ENCODE assay signal across 9 mouse cellular contexts in the genomic region with DNA sequence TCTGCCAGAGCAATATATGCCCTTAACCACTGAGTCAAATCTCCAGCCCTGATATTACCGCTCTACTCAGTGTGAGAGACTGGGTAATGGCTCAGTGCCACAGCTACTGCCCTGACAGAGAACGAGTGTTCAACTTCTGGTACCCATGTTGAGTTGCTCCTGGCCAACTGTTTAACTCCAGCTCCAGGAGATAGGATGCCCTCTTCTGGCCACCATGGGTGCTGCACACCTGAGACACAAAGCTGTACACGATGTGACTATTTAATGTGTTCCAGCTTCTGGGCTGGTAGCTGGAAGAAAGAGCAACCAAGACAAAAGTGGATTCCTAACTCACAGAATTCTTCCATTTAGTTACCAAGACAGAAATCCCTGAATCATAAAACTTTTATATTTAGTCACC. TPM values are rescaled to one million over a fixed set of nuclear protein-coding genes. Genes with fewer than 3 reads are reported as not detected.
DNase-seq lines count a peak whose midpoint lies in the region; ATAC-seq lines count a peak whose summit lies in the region.
"Had no signal": no experiment of that assay in that cellular context is flagged by ENCODE, and none has a peak within 500 bp of the region (broad histone marks: within the 10 kb centered on the region; RNA-seq: fewer than 3 reads in every experiment).

No protein-coding gene starts in this region.

- no peaks in the 10 kb centered on the region for H3K27me3 ChIP-seq in kidney, embryonic 14.5 days (ENCODE audit: control insufficient read depth, insufficient read depth, low read length)
- H3K27me3 ChIP-seq: embryonic facial prominence, embryonic 12.5 days had no signal

- no peak overlapping the region for H3K4me2 ChIP-seq in kidney, embryonic 14.5 days (replicated peaks; ENCODE audit: low read depth, low read length)
- H3K4me2 ChIP-seq: embryonic facial prominence, embryonic 12.5 days had no signal

- H3K4me1 ChIP-seq in kidney, embryonic 14.5 days (ENCODE audit: control insufficient read depth, insufficient read depth, low read length) = 0 out of 2 replicates have a peak, but pooled peaks cover 4% of the 10 kb centered on the region

- H3K9me3 ChIP-seq in kidney, embryonic 14.5 days (ENCODE audit: control insufficient read depth, low read length) = no peaks in the 10 kb centered on the region
- H3K9me3 ChIP-seq: embryonic facial prominence, embryonic 12.5 days had no signal

- peaks cover 6% of the 10 kb centered on the region; the same call in 1 of the 2 replicates for H3K36me3 ChIP-seq in kidney, embryonic 14.5 days (ENCODE audit: control insufficient read depth, insufficient read depth, low read length)

- peak; percentile 40 to 47 for DNase-seq in kidney, postnatal 4 days
- no peak for DNase-seq in kidney, postnatal 14 days
- DNase-seq in NIH3T3 (ENCODE audit: low read depth) = peak; percentile 33
- DNase-seq in forelimb bud, embryonic 11.5 days (ENCODE audit: low read depth, low spot score) = peak; percentile 9
- peak; percentile 47 to 54 for DNase-seq in spleen, postnatal 36 days (ENCODE audit: low spot score in 2 of 2)
- no peak for DNase-seq in heart, adult 11 months
- no peak for DNase-seq in neural tube, embryonic 10.5 days (ENCODE audit: extremely low spot score, low spot score)

- no peak overlapping the region for H3K9ac ChIP-seq in kidney, embryonic 14.5 days (ENCODE audit: low read depth, low read length)
- H3K9ac ChIP-seq: embryonic facial prominence, embryonic 12.5 days had no signal

- WGBS in kidney, embryonic 14.5 days = 92% methylated on average over 3 of the region's 3 CpGs

- no peak overlapping the region for H3K27ac ChIP-seq in kidney, embryonic 14.5 days (ENCODE audit: low read depth, low read length)
- H3K27ac ChIP-seq: embryonic facial prominence, embryonic 12.5 days had no signal

- H3K4me3 ChIP-seq in kidney, embryonic 14.5 days (ENCODE audit: low read length) = no peak overlapping the region
- H3K4me3 ChIP-seq: embryonic facial prominence, embryonic 12.5 days had no signal

- no peak for ATAC-seq in kidney, embryonic 14.5 days (ENCODE audit: low FRiP score, low TSS enrichment)

RNA-seq across cellular contexts. Expression of a gene that starts 2.4 kb away (rescaled TPM):
- polyA plus RNA-seq in kidney, embryonic 14.5 days (2014; fragmentation: Nextera tagmentation; extraction: Ambion mirVana) = 51.7 and 51.8 TPM in 2 replicates

RNA-seq across cellular contexts. Expression of a gene that starts 4.7 kb away (rescaled TPM):
- 16.9 and 25.2 TPM in 2 replicates for polyA plus RNA-seq in kidney, embryonic 14.5 days (2014; fragmentation: Nextera tagmentation; extraction: Ambion mirVana)

RNA-seq across cellular contexts. Expression of a gene that starts 40.0 kb away (rescaled TPM):
- polyA plus RNA-seq in kidney, embryonic 14.5 days (2014; fragmentation: Nextera tagmentation; extraction: Ambion mirVana) = not detected in 2 replicates
- polyA plus RNA-seq: embryonic facial prominence, embryonic 12.5 days had no signal

RNA-seq across cellular contexts. Expression of a gene that starts 56.9 kb away (rescaled TPM):
- polyA plus RNA-seq in kidney, embryonic 14.5 days (2014; fragmentation: Nextera tagmentation; extraction: Ambion mirVana) = not detected in 2 replicates
- polyA plus RNA-seq: embryonic facial prominence, embryonic 12.5 days had no signal

RNA-seq across cellular contexts. Expression of a gene that starts 56.9 kb away (rescaled TPM):
- not detected in 2 replicates for polyA plus RNA-seq in kidney, embryonic 14.5 days (2014; fragmentation: Nextera tagmentation; extraction: Ambion mirVana)
- polyA plus RNA-seq: embryonic facial prominence, embryonic 12.5 days had no signal

Comparison
In these comparisons a context has a peak if more than half of its experiments do, and no peak if none do; other contexts are left out.
1. DNase-seq: peak in kidney, postnatal 4 days (2 of 2), NIH3T3 (single experiment), forelimb bud, embryonic 11.5 days (single experiment) and spleen, postnatal 36 days (2 of 2); none in kidney, postnatal 14 days (single experiment), heart, adult 11 months (single experiment) and neural tube, embryonic 10.5 days (single experiment).